Mouse (Mus musculus): ENCODE data around the gene Slc1a2. TPM values are rescaled to one million over a fixed set of nuclear protein-coding genes. Genes with fewer than 3 reads are reported as not detected.

The Slc1a2 gene
- polyA plus RNA-seq, 1 experiment from 2014 or later: 20.6 TPM

GRCm38 (mm10) chr2:102669580-102669979 is 11.1 kb downstream of the Slc1a2 start:
- no peaks in the 10 kb centered on the region for H3K36me3 ChIP-seq
- H3K4me1 ChIP-seq: peaks cover 12% of the 10 kb centered on the region
- no peak overlapping the region for H3K4me3 ChIP-seq
- no peak overlapping the region for H3K9ac ChIP-seq (replicated peaks)
- H3K9me3 ChIP-seq: no peaks in the 10 kb centered on the region
- WGBS: 54% methylated on average over 6 of the region's 6 CpGs
- no peak overlapping the region for H3K4me2 ChIP-seq (replicated peaks)
- H3K27ac ChIP-seq (replicated peaks): no peak overlapping the region
- no peak for ATAC-seq (ENCODE audit: low FRiP score, low read depth)
- no peaks in the 10 kb centered on the region for H3K27me3 ChIP-seq

GRCm38 (mm10) chr2:102674582-102674981 is 16.1 kb downstream of the Slc1a2 start:
- Histone ChIP-seq H3K4me1 (peaks cover 13% of the 10 kb centered on the region), H3K36me3 (no peaks in the 10 kb centered on the region), H3K4me3 (no peak overlapping the region), H3K9ac (replicated peaks) (no peak overlapping the region), H3K27ac (replicated peaks) (no peak overlapping the region), H3K27me3 (no peaks in the 10 kb centered on the region), H3K9me3 (no peaks in the 10 kb centered on the region), H3K4me2 (replicated peaks) (no peak overlapping the region)
- WGBS: 35% methylated on average over 2 of the region's 2 CpGs
- ATAC-seq (ENCODE audit: low FRiP score, low read depth): no peak

GRCm38 (mm10) chr2:102675275-102675674 is 16.8 kb downstream of the Slc1a2 start:
- no peak for ATAC-seq (ENCODE audit: low FRiP score, low read depth)
- 74% methylated on average over 6 of the region's 6 CpGs for WGBS
- no peak overlapping the region for H3K4me2 ChIP-seq (replicated peaks)
- H3K27me3 ChIP-seq: no peaks in the 10 kb centered on the region
- no peak overlapping the region for H3K9ac ChIP-seq (replicated peaks)
- no peak overlapping the region for H3K27ac ChIP-seq (replicated peaks)
- no peak overlapping the region for H3K4me3 ChIP-seq
- peaks cover 13% of the 10 kb centered on the region for H3K4me1 ChIP-seq
- H3K9me3 ChIP-seq: no peaks in the 10 kb centered on the region
- H3K36me3 ChIP-seq: no peaks in the 10 kb centered on the region

DNA sequence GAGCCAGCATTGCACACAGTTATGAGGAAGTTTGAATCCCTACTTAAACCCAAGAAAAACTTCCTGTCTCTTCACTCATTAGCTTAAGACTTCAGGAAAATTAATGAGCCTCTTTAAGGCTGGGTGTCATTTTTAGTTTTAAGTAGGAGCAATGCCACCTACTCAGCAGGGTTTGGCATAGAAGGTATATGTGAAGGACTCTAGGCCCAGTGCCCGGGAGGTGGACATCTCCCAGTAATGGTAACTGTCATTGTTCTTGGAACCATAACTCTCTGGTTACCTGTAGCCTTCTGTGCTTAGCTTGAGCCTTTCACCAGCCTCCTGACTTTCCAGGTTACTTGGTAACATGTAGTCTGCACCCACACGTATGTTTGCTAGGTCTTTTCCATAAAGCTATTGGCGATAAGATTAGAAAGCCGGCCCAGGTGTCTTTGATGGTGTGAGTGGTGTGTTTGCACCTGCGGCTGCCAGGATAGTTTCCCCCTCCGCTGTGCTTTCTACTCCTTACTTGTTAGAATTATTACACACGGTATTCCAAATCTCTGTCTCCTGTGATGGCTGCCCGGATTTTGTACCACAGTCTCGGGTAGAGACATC is 18.4 kb downstream of the Slc1a2 start:
- no peak overlapping the region for H3K9ac ChIP-seq (replicated peaks)
- WGBS: 92% methylated on average over 9 of the region's 9 CpGs
- no peaks in the 10 kb centered on the region for H3K9me3 ChIP-seq
- no peak for ATAC-seq (ENCODE audit: low FRiP score, low read depth)
- H3K36me3 ChIP-seq: no peaks in the 10 kb centered on the region
- no peak overlapping the region for H3K4me3 ChIP-seq
- H3K4me2 ChIP-seq (replicated peaks): no peak overlapping the region
- H3K27ac ChIP-seq (replicated peaks): no peak overlapping the region
- H3K27me3 ChIP-seq: no peaks in the 10 kb centered on the region
- peaks cover 13% of the 10 kb centered on the region for H3K4me1 ChIP-seq

GRCm38 (mm10) chr2:102677400-102677799 is 18.9 kb downstream of the Slc1a2 start:
- WGBS: 82% methylated on average over 6 of the region's 6 CpGs
- Histone ChIP-seq H3K27ac (replicated peaks) (no peak overlapping the region), H3K4me1 (peaks cover 13% of the 10 kb centered on the region)

GRCm38 (mm10) chr2:102681351-102681750 is 22.9 kb downstream of the Slc1a2 start:
- Histone ChIP-seq H3K9ac (replicated peaks) (no peak overlapping the region), H3K9me3 (no peaks in the 10 kb centered on the region), H3K27me3 (no peaks in the 10 kb centered on the region), H3K4me1 (peaks cover 13% of the 10 kb centered on the region), H3K27ac (replicated peaks) (no peak overlapping the region), H3K4me3 (no peak overlapping the region), H3K4me2 (replicated peaks) (no peak overlapping the region), H3K36me3 (no peaks in the 10 kb centered on the region)
- no peak for ATAC-seq (ENCODE audit: low FRiP score, low read depth)
- WGBS: 85% methylated on average over 7 of the region's 7 CpGs

More at GRCm38 (mm10) chr2:102677400-102677799, 18.9 kb downstream of the Slc1a2 start:
- no peak for ATAC-seq (ENCODE audit: low FRiP score, low read depth)
- Histone ChIP-seq H3K36me3 (no peaks in the 10 kb centered on the region), H3K4me3 (no peak overlapping the region), H3K27me3 (no peaks in the 10 kb centered on the region), H3K9ac (replicated peaks) (no peak overlapping the region), H3K9me3 (no peaks in the 10 kb centered on the region), H3K4me2 (replicated peaks) (no peak overlapping the region)

DNA sequence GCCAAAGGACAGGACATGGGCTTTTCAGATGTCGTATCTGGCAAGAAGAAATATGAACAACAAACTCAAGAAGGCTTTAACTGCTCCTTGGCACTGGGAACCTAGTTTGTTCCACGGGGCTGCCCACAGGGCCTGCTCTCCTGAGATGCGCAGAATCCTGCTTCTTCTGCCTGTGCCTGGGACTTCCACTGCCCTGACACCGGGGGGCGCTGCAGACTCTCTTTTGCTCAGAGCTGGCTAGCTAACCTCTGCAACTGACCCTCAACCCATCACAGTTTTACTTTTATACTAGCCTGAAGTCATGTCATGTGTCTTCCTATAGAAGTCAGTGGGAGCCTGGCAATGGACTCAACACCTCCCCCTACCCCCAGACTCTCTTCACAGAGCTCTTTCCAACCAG is 23.7 kb downstream of the Slc1a2 start:
- WGBS: 45% methylated on average over 5 of the region's 5 CpGs
- Histone ChIP-seq H3K36me3 (no peaks in the 10 kb centered on the region), H3K4me2 (replicated peaks) (no peak overlapping the region), H3K4me1 (peaks cover 17% of the 10 kb centered on the region), H3K27me3 (no peaks in the 10 kb centered on the region), H3K27ac (replicated peaks) (no peak overlapping the region), H3K4me3 (no peak overlapping the region), H3K9ac (replicated peaks) (no peak overlapping the region), H3K9me3 (no peaks in the 10 kb centered on the region)
- ATAC-seq (ENCODE audit: low FRiP score, low read depth): no peak

GRCm38 (mm10) chr2:102685371-102686107 is 27.1 kb downstream of the Slc1a2 start:
- no peak overlapping the region for H3K4me3 ChIP-seq
- ATAC-seq (ENCODE audit: low FRiP score, low read depth): peak; percentile 83
- H3K27ac ChIP-seq (replicated peaks): peak overlapping the region; percentile 79
- peak overlapping the region; percentile 31 for H3K4me2 ChIP-seq (replicated peaks)
- H3K9me3 ChIP-seq: no peaks in the 10 kb centered on the region
- WGBS: 89% methylated on average over 7 of the region's 7 CpGs
- H3K9ac ChIP-seq (replicated peaks): no peak overlapping the region; the same call in 1 of the 2 replicates
- H3K36me3 ChIP-seq: no peaks in the 10 kb centered on the region
- peaks cover 21% of the 10 kb centered on the region for H3K4me1 ChIP-seq
- no peaks in the 10 kb centered on the region for H3K27me3 ChIP-seq

GRCm38 (mm10) chr2:102686108-102686450 is 27.6 kb downstream of the Slc1a2 start:
- 47% methylated on average over 9 of the region's 9 CpGs for WGBS

DNA sequence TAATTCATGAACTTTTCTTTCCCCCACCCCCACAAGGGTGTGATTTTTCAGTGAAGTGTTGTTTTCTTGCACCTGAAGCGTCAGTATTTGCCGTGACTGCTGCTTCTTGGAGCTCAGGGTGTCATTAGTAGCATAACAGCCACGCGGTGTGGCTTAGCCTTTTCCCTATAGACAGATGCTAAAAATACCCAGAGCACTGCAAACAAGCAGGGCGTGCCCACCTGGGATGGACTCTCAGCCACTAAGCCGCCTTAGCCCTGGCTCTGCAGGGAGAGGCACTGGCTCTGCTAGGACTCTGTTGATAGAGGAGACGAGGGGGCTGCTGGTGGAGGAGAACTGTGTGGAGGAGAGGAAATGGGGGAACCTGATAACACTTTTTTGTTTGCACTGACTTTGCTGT is 35.1 kb downstream of the Slc1a2 start:
- Histone ChIP-seq H3K27ac (replicated peaks) (no peak overlapping the region), H3K4me1 (no peaks in the 10 kb centered on the region), H3K9me3 (no peaks in the 10 kb centered on the region), H3K27me3 (no peaks in the 10 kb centered on the region), H3K4me2 (replicated peaks) (no peak overlapping the region), H3K36me3 (no peaks in the 10 kb centered on the region), H3K4me3 (no peak overlapping the region), H3K9ac (replicated peaks) (no peak overlapping the region)
- no peak for ATAC-seq (ENCODE audit: low FRiP score, low read depth)
- WGBS: 65% methylated on average over 7 of the region's 7 CpGs

More at GRCm38 (mm10) chr2:102686108-102686450, 27.6 kb downstream of the Slc1a2 start:
- Histone ChIP-seq H3K27me3 (no peaks in the 10 kb centered on the region), H3K36me3 (no peaks in the 10 kb centered on the region), H3K4me2 (replicated peaks) (peak overlapping the region; percentile 31), H3K27ac (replicated peaks) (peak overlapping the region; percentile 79), H3K4me1 (peaks cover 21% of the 10 kb centered on the region), H3K9me3 (no peaks in the 10 kb centered on the region), H3K4me3 (no peak overlapping the region), H3K9ac (replicated peaks) (no peak overlapping the region; the same call in 1 of the 2 replicates)
- peak; percentile 13; the same call in 1 of the 2 replicates for ATAC-seq (ENCODE audit: low FRiP score, low read depth)

- no peak overlapping the region for H3K9ac ChIP-seq (replicated peaks)
- ATAC-seq (ENCODE audit: low FRiP score, low read depth): no peak
- no peak overlapping the region for H3K4me3 ChIP-seq
- H3K9me3 ChIP-seq: no peaks in the 10 kb centered on the region
- no peak overlapping the region for H3K27ac ChIP-seq (replicated peaks)
- H3K36me3 ChIP-seq: no peaks in the 10 kb centered on the region
- no peak overlapping the region for H3K4me2 ChIP-seq (replicated peaks)
- no peaks in the 10 kb centered on the region for H3K27me3 ChIP-seq
- H3K4me1 ChIP-seq: no peaks in the 10 kb centered on the region
- WGBS: 84% methylated on average over 4 of the region's 4 CpGs
Observed at GRCm38 (mm10) chr2:102694750-102695149, 36.3 kb downstream of the Slc1a2 start.

DNA sequence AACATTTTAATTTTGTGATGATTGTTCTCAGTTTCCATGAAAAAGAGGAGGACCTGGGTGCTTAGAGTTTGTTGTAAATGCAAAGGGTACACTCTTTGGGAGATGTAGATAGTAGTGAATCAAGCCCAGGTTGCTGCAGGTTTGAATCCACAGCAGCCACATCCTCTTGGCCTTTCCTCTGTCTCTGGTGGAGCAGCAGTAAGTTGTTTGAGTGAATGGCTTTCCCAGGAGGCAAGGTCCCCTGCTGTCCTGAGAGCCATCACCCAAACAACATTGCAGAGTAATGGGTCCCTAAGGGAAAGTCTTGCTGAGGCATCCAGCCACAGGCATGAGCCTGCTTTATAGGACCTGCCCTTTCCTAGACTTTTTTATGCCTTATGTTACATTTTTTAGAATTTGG is 37.1 kb downstream of the Slc1a2 start:
- no peak overlapping the region for H3K4me2 ChIP-seq (replicated peaks)
- no peak overlapping the region for H3K27ac ChIP-seq (replicated peaks)
- H3K4me1 ChIP-seq: no peaks in the 10 kb centered on the region
- H3K27me3 ChIP-seq: no peaks in the 10 kb centered on the region
- ATAC-seq (ENCODE audit: low FRiP score, low read depth): no peak
- no peak overlapping the region for H3K9ac ChIP-seq (replicated peaks)
- no peaks in the 10 kb centered on the region for H3K9me3 ChIP-seq
- no peak overlapping the region for H3K4me3 ChIP-seq
- no peaks in the 10 kb centered on the region for H3K36me3 ChIP-seq
